Mouse (Mus musculus) adrenal gland, adult 18-20 months (tissue): ENCODE results near the gene Olr1. TPM values are rescaled to one million over a fixed set of nuclear protein-coding genes. Genes with fewer than 3 reads are reported as not detected.
A peak's percentile ranks its signal among the peaks of the same experiment; 100 is the strongest.

ENCODE experiments used
- DNase-seq, 2 experiments: peaks; one replicate each; pipeline ENCODE4 v3.0.0; 2021 to 2022; ENCODE audit warnings: low spot score in 2 of 2
- long read RNA-seq, 2 experiments: library from polyadenylated mRNA; stranded (forward); transcript quantifications; one replicate each; pipeline ENCODE4 v2.0.0; 2021
- total RNA-seq, 2 experiments: library from RNA; stranded (reverse); gene quantifications; 1 replicate in 1 of 2; 2 replicates in 1 of 2; pipeline ENCODE4 v1.2.3; 2021

Olr1 gene
- total RNA-seq: under 1 TPM in 1 of 2 experiments, not detected in 1; 0.80 TPM
- long read RNA-seq, experiment 1: 0 reads
- long read RNA-seq, experiment 2, partial matches to known transcripts: 0 of 1 reads
- long read RNA-seq, experiment 2, other reads (novel, unspliced or antisense): 1 of 1 reads

DNA sequence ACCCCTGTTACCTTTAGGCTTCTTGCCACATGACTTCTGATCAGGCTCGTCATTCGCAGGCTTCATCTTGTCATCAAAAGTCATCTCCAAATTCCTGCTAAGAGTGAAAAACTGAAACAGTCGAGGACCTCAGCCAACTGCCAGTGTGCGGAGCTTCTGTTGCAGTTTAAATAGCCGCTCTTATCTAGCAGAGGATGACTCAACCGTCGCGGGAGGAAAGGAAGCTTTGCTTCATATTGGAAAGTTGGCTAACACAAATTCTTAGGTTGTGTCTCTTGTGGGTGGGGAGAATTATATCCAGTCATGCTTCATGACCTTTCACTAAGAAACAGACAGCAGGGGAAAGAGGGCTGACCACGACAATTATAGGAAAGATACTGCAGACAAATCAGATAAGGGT is at the start of gene Olr1:
Gene Olr1, minus strand, starts transcription at position 142 of the 400 bp plus-strand sequence.
- no peak for DNase-seq

DNA sequence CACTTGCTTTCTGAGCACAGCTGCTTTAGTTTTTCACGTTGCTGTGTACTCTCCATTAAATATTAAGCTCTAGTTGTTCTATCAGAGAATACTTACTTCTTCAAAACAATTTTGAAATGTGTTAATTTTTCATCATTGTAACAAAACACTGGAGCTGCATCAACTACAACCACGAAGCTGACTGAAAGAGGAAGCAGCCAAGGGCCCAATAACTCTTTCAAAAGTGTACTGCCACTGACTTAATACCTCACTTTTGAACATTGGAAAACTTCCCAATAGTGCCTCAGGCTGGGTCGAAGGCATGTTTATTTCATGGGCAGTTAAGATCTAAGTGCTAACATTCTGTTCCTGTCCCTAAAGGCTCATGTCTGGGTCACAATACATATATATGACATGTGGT is 41.0 kb upstream of the Olr1 start:
- no peak for DNase-seq

GRCm38 (mm10) chr6:129547277-129547676 is 40.3 kb upstream of the Olr1 start:
- DNase-seq: no peak

GRCm38 (mm10) chr6:129543709-129544606 is 37.0 kb upstream of the Olr1 start:
- DNase-seq: peak; percentile 60 to 66

- DNase-seq: no peak
Measured at GRCm38 (mm10) chr6:129542540-129542939, 35.6 kb upstream of the Olr1 start.

DNA sequence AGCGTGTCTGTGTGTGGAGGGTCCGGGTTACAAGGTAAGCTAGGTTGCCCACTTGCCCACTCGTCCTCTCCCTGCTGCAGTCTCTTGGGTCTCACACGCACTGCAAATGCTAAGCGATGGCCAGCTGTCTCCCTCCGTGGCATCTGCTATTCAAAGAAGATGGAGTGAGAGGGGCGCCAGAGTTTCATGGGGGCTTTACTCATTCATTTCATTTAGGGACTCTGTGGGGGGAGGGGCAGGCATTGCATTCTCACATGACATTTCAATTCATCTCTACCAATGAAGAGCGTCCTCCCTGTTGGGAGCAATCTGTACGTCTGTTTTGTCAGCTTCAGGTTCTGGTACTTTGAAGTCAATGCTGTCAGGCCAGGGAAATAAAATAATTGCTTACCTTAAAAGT is 35.0 kb upstream of the Olr1 start:
- DNase-seq: no peak

DNA sequence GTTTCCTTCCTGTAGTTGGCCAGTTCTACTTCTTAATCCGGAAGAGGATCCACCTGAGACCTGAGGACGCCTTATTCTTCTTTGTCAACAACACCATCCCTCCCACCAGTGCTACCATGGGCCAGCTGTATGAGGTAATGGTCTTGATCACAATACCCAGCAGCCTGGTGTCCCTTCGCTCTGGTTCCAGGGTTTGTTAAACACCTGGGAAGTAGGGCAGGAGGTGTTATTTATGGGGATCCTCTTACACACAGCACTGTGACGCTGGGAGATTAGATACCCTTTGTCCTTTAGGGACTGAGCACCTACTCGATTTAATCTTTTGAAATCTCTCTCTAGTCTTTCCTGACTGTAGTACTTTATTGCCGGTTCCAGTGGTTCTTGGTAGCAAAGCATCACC is 31.6 kb upstream of the Olr1 start:
- DNase-seq: no peak

GRCm38 (mm10) chr6:129535723-129536122 is 28.8 kb upstream of the Olr1 start:
- DNase-seq: no peak

DNA sequence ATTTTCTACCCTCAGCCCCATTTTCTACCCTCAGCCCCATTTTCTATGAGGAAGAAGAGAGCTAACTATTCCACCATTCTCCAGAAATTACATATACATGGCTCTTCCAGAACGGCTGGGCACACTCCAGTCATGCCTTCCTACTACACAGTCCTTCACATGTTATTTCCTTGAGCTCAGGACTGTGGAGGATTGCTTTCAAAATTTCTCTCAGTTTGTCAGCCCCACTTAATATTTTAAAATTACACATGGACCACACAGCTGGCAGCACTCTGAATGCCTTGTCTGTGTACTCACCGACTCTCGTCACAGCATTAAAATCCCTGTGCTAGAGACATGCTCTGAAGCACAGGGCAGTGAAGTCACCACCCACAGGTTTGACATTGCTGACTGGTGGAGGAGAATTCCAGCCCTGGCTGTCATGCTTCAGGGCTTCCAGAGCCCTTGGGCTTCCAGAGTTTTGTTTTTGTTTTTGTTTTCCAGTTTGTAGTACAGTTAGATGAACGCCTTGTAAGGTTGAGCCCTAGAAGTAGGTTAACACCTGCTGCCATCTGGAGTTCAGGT is 27.7 kb upstream of the Olr1 start:
- DNase-seq: no peak

GRCm38 (mm10) chr6:129534057-129534456 is 27.1 kb upstream of the Olr1 start:
- DNase-seq: no peak

DNA sequence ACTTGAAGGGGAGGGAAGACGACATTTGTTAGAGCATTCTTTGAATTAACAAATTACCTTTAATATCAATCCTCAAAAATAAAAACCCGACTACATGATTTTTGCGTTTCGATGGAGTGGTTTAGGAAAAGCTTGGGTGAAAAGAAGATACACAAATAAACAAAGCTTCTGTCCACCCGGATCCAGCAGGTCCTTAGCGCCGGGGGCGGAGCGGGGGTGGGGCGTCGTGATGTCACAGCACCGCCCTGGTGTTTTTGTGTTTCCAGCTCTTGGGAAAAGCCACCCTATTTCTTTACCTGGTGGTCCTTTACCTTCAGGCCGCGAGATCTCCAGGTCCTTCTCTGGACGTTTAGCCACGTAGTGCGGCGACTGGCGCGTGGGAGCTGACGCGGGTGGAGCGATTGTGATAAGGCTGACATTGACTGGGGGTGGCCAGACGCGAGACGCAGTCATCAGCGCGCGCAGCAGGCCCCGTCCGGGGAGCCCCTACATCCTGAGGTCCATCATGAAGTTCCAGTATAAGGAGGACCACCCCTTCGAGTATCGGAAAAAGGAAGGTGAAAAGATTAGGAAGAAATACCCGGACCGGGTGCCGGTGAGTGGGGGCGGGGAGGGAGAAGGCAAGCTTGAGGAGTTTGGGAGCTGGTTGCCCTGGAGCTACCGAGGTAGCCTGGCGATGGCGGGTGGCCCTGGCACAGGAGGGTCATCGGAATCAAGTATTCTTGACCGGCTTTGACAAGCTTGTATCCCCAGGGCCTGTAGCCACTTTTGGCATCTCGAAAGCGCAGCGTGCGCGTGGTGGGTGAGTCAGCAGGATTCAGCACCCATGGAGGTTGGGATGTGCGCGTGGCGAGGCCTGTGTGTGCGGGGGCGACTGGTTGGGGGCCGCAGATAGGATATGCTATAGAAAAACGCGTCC is 26.2 kb upstream of the Olr1 start, which contains the start of gene Gabarapl1:
Gene Gabarapl1, plus strand, starts transcription at position 219 of the 919 bp plus-strand sequence.
- peak; percentile 86 for DNase-seq

GRCm38 (mm10) chr6:129532556-129532941 is 25.6 kb upstream of the Olr1 start:
- peak; percentile 70 to 78 for DNase-seq

- no peak for DNase-seq
Measured at GRCm38 (mm10) chr6:129530261-129530660, 23.3 kb upstream of the Olr1 start.

GRCm38 (mm10) chr6:129529605-129530004 is 22.6 kb upstream of the Olr1 start:
- DNase-seq: no peak

DNA sequence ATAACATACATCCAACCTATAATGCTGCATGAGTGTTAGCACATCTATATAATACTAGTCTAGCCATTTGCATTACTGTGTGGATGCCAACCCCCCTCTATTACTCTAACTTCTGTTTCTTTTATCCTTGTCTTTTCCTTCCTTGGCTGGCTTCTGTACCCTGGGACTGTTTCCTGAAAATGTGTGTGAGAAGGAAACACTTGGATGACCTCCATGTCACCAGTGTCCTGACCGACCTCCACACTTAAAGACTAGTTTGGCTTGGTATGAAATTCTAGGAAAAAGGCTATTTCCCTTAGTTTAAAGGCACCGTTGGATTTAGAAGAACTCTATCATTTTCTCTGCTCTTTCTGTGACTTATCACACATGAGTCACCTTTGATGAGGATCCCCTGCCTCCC is 20.5 kb upstream of the Olr1 start:
- DNase-seq: no peak

DNA sequence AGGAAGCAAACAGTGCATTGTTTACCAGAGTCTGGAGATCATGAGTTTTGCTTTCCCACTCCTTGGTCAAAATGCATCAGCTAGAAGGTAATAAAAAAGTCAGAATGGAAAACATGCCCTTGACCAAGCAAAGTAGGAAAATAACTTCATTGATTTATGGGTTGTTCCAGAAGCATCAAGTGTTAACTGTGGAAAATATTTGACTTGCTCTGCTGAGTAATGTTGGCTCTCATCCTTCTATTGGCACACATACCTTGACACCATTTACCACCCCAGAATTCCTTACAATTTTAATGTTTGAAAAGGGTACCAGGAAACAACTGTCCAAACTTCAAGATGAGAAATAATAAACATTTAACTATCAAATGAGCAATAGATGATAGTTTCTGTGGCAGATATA is 19.1 kb upstream of the Olr1 start:
- DNase-seq: no peak

- no peak for DNase-seq
Measured at GRCm38 (mm10) chr6:129517752-129518408, 10.9 kb upstream of the Olr1 start.

GRCm38 (mm10) chr6:129516388-129516787 is 9.4 kb upstream of the Olr1 start:
- DNase-seq: no peak

DNA sequence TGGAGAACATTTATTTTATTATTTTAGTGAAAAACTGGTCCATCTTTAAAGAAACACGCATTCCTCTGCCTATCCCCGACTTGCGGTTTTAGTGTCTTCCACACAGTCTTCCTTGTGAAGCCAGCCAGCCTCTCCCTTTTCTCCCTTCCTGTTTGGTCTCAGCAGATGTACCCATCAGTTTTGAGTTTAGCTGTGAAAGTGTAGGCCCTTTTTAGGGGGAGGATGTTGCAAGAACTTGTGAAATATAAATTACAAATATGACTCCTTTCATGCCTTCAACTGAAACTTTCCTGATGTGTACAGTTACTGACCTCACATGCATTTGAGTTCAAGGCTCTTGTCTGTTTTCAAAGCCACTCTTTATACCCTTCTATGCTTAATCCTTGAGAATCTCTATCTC is 8.1 kb upstream of the Olr1 start:
- DNase-seq: no peak

DNA sequence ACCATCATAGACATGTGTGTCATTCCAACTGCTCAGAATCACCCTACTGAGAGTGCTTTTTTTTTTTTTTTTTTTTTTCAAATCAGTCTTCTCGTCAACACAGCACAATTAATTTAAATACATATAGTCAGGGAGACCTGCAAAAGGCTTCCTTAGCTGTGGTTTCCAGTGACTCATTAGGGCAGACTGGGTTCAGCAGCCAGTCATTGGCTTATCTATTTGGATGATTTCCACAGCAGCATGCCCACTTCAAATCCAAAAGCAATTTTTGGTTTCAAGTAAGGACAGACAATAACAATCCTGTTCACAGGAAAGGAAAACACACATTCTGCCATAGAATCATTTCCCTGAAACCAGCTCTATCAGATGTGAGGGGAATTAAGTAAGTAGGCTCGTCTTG is 7.4 kb upstream of the Olr1 start:
- no peak for DNase-seq

DNA sequence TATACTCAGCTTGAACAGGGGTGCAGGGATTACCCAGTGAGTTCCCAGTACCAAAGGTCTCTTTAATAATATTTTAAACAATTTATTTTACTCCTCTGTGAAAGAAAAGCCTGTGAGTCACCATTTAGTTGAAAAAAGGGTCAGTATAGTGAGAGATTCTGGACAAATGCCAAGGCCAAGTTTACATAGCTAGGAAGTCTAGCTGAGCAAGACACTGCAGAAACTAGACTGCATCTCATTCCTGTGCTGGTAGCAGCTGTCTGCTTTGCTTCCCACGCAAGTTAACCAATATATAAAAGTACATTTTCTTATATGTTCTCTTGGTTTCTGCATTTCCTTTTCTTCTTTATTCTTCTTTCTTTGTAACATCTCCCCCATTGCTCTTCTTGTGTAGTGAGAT is 6.4 kb upstream of the Olr1 start:
- DNase-seq: no peak
